Mouse (Mus musculus): ENCODE measurements around the gene Abi3.

- no peak for TF ChIP-seq CTCF (IDR thresholded peaks at IDR 0.05; ENCODE audit: extremely low read depth, insufficient read depth, insufficient read length, insufficient replicate concordance)
- no peak for TF ChIP-seq POLR2A (IDR thresholded peaks at IDR 0.05; ENCODE audit: low read depth, low read length)
These were observed 1.2 kb upstream of the Abi3 start for GRCm38 (mm10) chr11:95843421-95843950.
